Mouse (Mus musculus) MEL (cell line): ENCODE data around the gene Fkrp. TPM values are rescaled to one million over a fixed set of nuclear protein-coding genes. Genes with fewer than 3 reads are reported as not detected.

Experiments used
- DNase-seq: peaks from one replicate; pipeline ENCODE4 v3.0.0; 2011; ENCODE audit warnings: low read depth, low spot score
- H3K27ac ChIP-seq: 2 replicates; pipeline ENCODE4 v1.5.1; 2012; ENCODE audit warnings: low read depth, mild to moderate bottlenecking, control low read depth, low read length, moderate library complexity; ENCODE audit not compliant: control insufficient read depth
- H3K27me3 ChIP-seq, 2 experiments: fragments of 150-350 bp in 1 of 2; sonication (generic) in 1 of 2; 2 replicates each; pipeline ENCODE4 v1.6.1; 2012; ENCODE audit warnings: low read length in 2 of 2, mild to moderate bottlenecking in 2 of 2, improper control_type of control experiment in 1 of 2, moderate library complexity in 1 of 2; ENCODE audit not compliant: insufficient read depth in 2 of 2, control insufficient read depth in 1 of 2
- H3K36me3 ChIP-seq, 2 experiments: 2 replicates each; pipeline ENCODE4 v1.6.1; 2012 to 2014; ENCODE audit warnings: low read length in 2 of 2, improper control_type of control experiment in 1 of 2, inconsistent platforms in 1 of 2, mild to moderate bottlenecking in 1 of 2; ENCODE audit not compliant: insufficient read depth in 2 of 2, control insufficient read depth in 1 of 2
- H3K4me1 ChIP-seq, 2 experiments: fragments of 150-350 bp in 1 of 2; sonication (generic) in 1 of 2; 2 replicates each; pipeline ENCODE4 v1.6.1; 2012; ENCODE audit warnings: low read length in 2 of 2, improper control_type of control experiment in 1 of 2, mild to moderate bottlenecking in 1 of 2; ENCODE audit not compliant: insufficient read depth in 2 of 2, control insufficient read depth in 1 of 2
- H3K4me3 ChIP-seq, 2 experiments: fragments of 150-350 bp in 1 of 2; sonication (generic) in 1 of 2; 2 replicates each; pipeline ENCODE4 v1.5.1; 2012; ENCODE audit warnings: low read depth in 2 of 2, low read length in 2 of 2, mild to moderate bottlenecking in 2 of 2, moderate library complexity in 2 of 2, control low read depth in 1 of 2, improper control_type of control experiment in 1 of 2; ENCODE audit not compliant: control insufficient read depth in 1 of 2, insufficient read depth in 1 of 2
- H3K79me2 ChIP-seq: 2 replicates; pipeline ENCODE4 v1.6.1; 2012; ENCODE audit warnings: mild to moderate bottlenecking, low read length, moderate library complexity; ENCODE audit not compliant: control insufficient read depth, poor library complexity, insufficient read depth
- H3K9ac ChIP-seq: 2 replicates; pipeline ENCODE4 v1.6.1; 2012; ENCODE audit warnings: low read depth, mild to moderate bottlenecking, control low read depth, low read length, moderate library complexity; ENCODE audit not compliant: control insufficient read depth, poor library complexity, severe bottlenecking
- H3K9me3 ChIP-seq: fragments of 150-350 bp; sonication (generic); replicated peaks from 2 replicates; pipeline ENCODE4 v1.6.1; 2012; ENCODE audit warnings: mild to moderate bottlenecking, low read length, improper control_type of control experiment, moderate library complexity; ENCODE audit not compliant: insufficient read depth
- CHD1 ChIP-seq: IDR thresholded peaks from 2 replicates; pipeline ENCODE4 v1.6.1; 2012; ENCODE audit warnings: low read depth, mild to moderate bottlenecking, inconsistent platforms, low read length, improper control_type of control experiment
- ELF1 ChIP-seq: IDR thresholded peaks from 2 replicates; pipeline ENCODE4 v1.6.1; 2014; ENCODE audit warnings: low read depth, mild to moderate bottlenecking, inconsistent platforms, low read length, improper control_type of control experiment, moderate library complexity
- ETS1 ChIP-seq: IDR thresholded peaks from 2 replicates; pipeline ENCODE4 v1.6.1; 2012; ENCODE audit warnings: low read depth, mild to moderate bottlenecking, inconsistent platforms, low read length, improper control_type of control experiment, moderate library complexity
- GABPA ChIP-seq: IDR thresholded peaks from 2 replicates; pipeline ENCODE4 v1.6.1; 2012; ENCODE audit warnings: low read depth, mild to moderate bottlenecking, inconsistent platforms, low read length, improper control_type of control experiment, moderate library complexity
- GATA1 ChIP-seq: IDR thresholded peaks from 2 replicates; pipeline ENCODE4 v1.6.1; 2011; ENCODE audit warnings: low read depth, low read length, improper control_type of control experiment
- HCFC1 ChIP-seq: IDR thresholded peaks from 2 replicates; pipeline ENCODE4 v1.6.1; 2012; ENCODE audit warnings: low read depth, mild to moderate bottlenecking, inconsistent platforms, low read length, improper control_type of control experiment, moderate library complexity
- KAT2A ChIP-seq: conservative IDR thresholded peaks from 2 replicates; pipeline ENCODE4 v1.6.1; 2012; ENCODE audit warnings: low read depth, low read length, improper control_type of control experiment, inconsistent platforms
- MAX ChIP-seq: IDR thresholded peaks from 2 replicates; pipeline ENCODE4 v1.6.1; 2011; ENCODE audit warnings: low read length, improper control_type of control experiment
- MAZ ChIP-seq: IDR thresholded peaks from 2 replicates; pipeline ENCODE4 v1.6.1; 2012; ENCODE audit warnings: low read depth, mild to moderate bottlenecking, inconsistent platforms, low read length, improper control_type of control experiment
- MEF2A ChIP-seq: IDR thresholded peaks from 2 replicates; pipeline ENCODE4 v1.6.1; 2014; ENCODE audit warnings: low read depth, mild to moderate bottlenecking, inconsistent platforms, low read length, improper control_type of control experiment; ENCODE audit not compliant: poor library complexity, insufficient replicate concordance, severe bottlenecking; ENCODE audit errors: extremely low read depth
- MYB ChIP-seq: IDR thresholded peaks from 2 replicates; pipeline ENCODE4 v1.6.1; 2011; ENCODE audit warnings: mild to moderate bottlenecking, low read depth, low read length, improper control_type of control experiment
- NELFE ChIP-seq: IDR thresholded peaks from 2 replicates; pipeline ENCODE4 v1.6.1; 2011; ENCODE audit warnings: low read depth, low read length, improper control_type of control experiment
- POLR2A ChIP-seq, 2 experiments: IDR thresholded peaks; 2 replicates each; pipeline ENCODE4 v1.6.1; 2011 to 2012; ENCODE audit warnings: low read length in 2 of 2, mild to moderate bottlenecking in 2 of 2, control low read depth in 1 of 2, improper control_type of control experiment in 1 of 2, low read depth in 1 of 2, moderate library complexity in 1 of 2; ENCODE audit not compliant: control insufficient read depth in 1 of 2, insufficient read depth in 1 of 2, poor library complexity in 1 of 2
- POLR2AphosphoS2 ChIP-seq: IDR thresholded peaks from 2 replicates; pipeline ENCODE4 v1.6.1; 2011; ENCODE audit warnings: low read length, improper control_type of control experiment
- RAD21 ChIP-seq: IDR thresholded peaks from 2 replicates; pipeline ENCODE4 v1.6.1; 2011; ENCODE audit warnings: mild to moderate bottlenecking, low read depth, low read length, improper control_type of control experiment
- SIN3A ChIP-seq: IDR thresholded peaks from 2 replicates; pipeline ENCODE4 v1.6.1; 2012; ENCODE audit warnings: low read length, improper control_type of control experiment, inconsistent platforms
- TBP ChIP-seq: IDR thresholded peaks from 2 replicates; pipeline ENCODE4 v1.8.0; 2011; ENCODE audit warnings: low read depth, low read length, improper control_type of control experiment
- USF1 ChIP-seq: IDR thresholded peaks from 2 replicates; pipeline ENCODE4 v1.6.1; 2014; ENCODE audit warnings: low read depth, mild to moderate bottlenecking, inconsistent platforms, low read length, improper control_type of control experiment, moderate library complexity
- ZC3H11A ChIP-seq: IDR thresholded peaks from 2 replicates; pipeline ENCODE4 v1.6.1; 2012; ENCODE audit warnings: low read depth, mild to moderate bottlenecking, inconsistent platforms, low read length, improper control_type of control experiment
- ZMIZ1 ChIP-seq: IDR thresholded peaks from 2 replicates; pipeline ENCODE4 v1.6.1; 2012; ENCODE audit warnings: low read depth, mild to moderate bottlenecking, inconsistent platforms, low read length, improper control_type of control experiment, moderate library complexity
- ZNF384 ChIP-seq: IDR thresholded peaks from 2 replicates; pipeline ENCODE4 v1.6.1; 2012; ENCODE audit warnings: low read depth, mild to moderate bottlenecking, inconsistent platforms, low read length, improper control_type of control experiment
- polyA plus RNA-seq, 2 experiments: library from polyadenylated mRNA; stranded (reverse) in 1 of 2; unstranded in 1 of 2; fragments of >175 nt in 1 of 2; fragments of >200 nt in 1 of 2; gene quantifications; 2 replicates each; pipeline versions ENCODE4 v1.2.1 to v1.2.4; 2012; ENCODE audit warnings: low replicate concordance in 2 of 2, low read depth in 1 of 2; ENCODE audit not compliant: insufficient read length in 2 of 2, insufficient read depth in 1 of 2, missing spikeins in 1 of 2
- total RNA-seq: library from RNA; depleted of rRNA; stranded (reverse); fragments of 300-350 nt; gene quantifications from 2 replicates; pipeline ENCODE4 v1.2.3, GENCODE M21; 2012

Fkrp gene
- total and polyA plus RNA-seq, 3 experiments = 15.9 to 19.2 TPM; not detected in 1

- Histone ChIP-seq H3K27ac (no peak overlapping the region; the same call in 1 of the 2 replicates), H3K4me1 (peaks cover 0 to 5% of the 10 kb centered on the region in 2 experiments; a peak in 3 of 4 replicates), H3K9me3 (no peaks in the 10 kb centered on the region), H3K79me2 (peaks cover 5% of the 10 kb centered on the region; the same call in 1 of the 2 replicates), H3K27me3 (no peaks in the 10 kb centered on the region), H3K4me3 (peak overlapping the region; percentile 72 to 100), H3K36me3 (0 out of 4 replicates have a peak, but pooled peaks cover 0 to 2% of the 10 kb centered on the region in 2 experiments), H3K9ac (peak overlapping the region; percentile 81)
- peak; percentile 32 for DNase-seq
- TF ChIP-seq ZNF384 (peak; percentile 45; the same call in 1 of the 2 replicates), NELFE (peak; percentile 25; the same call in 1 of the 2 replicates), MEF2A (no peak), KAT2A (no peak), CHD1 (no peak), POLR2A (IDR thresholded peaks at IDR 0.05; ENCODE audit: control insufficient read depth in 1 of 2, insufficient read depth in 1 of 2, low read depth in 1 of 2, low read length in 2 of 2, poor library complexity in 1 of 2) (no peak), ZMIZ1 (no peak), ZC3H11A (no peak), MYB (no peak)
Measured at GRCm38 (mm10) chr7:16844696-16845071, 28.2 kb upstream of the Fkrp start.

- DNase-seq = peak; percentile 49
- H3K36me3 ChIP-seq = 0 out of 4 replicates have a peak, but pooled peaks cover 0 to 2% of the 10 kb centered on the region in 2 experiments
- H3K9ac ChIP-seq = peak overlapping the region; percentile 81
- peak overlapping the region; percentile 72 to 100 for H3K4me3 ChIP-seq
- peaks cover 5% of the 10 kb centered on the region; the same call in 1 of the 2 replicates for H3K79me2 ChIP-seq
- no peaks in the 10 kb centered on the region for H3K9me3 ChIP-seq
- peak overlapping the region; percentile 48 for H3K27ac ChIP-seq
- H3K4me1 ChIP-seq = peaks cover 0 to 5% of the 10 kb centered on the region in 2 experiments; a peak in 3 of 4 replicates
- TF ChIP-seq SIN3A (0 out of 2 replicates have a peak, but pooled peaks have one; percentile 0), POLR2A (IDR thresholded peaks at IDR 0.05; ENCODE audit: control insufficient read depth in 1 of 2, insufficient read depth in 1 of 2, low read depth in 1 of 2, low read length in 2 of 2, poor library complexity in 1 of 2) (no peak), ETS1 (0 out of 2 replicates have a peak, but pooled peaks have one; percentile 8)
- H3K27me3 ChIP-seq = no peaks in the 10 kb centered on the region
Measured at GRCm38 (mm10) chr7:16843441-16844171, 27.1 kb upstream of the Fkrp start.

- Histone ChIP-seq H3K9me3 (no peaks in the 10 kb centered on the region), H3K79me2 (peaks cover 5% of the 10 kb centered on the region; the same call in 1 of the 2 replicates), H3K4me3 (peak within 1 kb of the TSS; percentile 72 to 100), H3K27ac (peak within 1 kb of the TSS; percentile 48), H3K27me3 (no peaks in the 10 kb centered on the region), H3K4me1 (peaks cover 0 to 5% of the 10 kb centered on the region in 2 experiments; a peak in 3 of 4 replicates), H3K9ac (peak within 1 kb of the TSS; percentile 81), H3K36me3 (0 out of 4 replicates have a peak, but pooled peaks cover 0 to 2% of the 10 kb centered on the region in 2 experiments)
- peak; percentile 87 for DNase-seq
- TF ChIP-seq RAD21 = no peak
- TF ChIP-seq ZNF384 = no peak
- TF ChIP-seq GABPA = no peak
- peak; percentile 5; the same call in 1 of the 2 replicates for TF ChIP-seq ETS1
- peak; percentile 22; the same call in 1 of the 2 replicates for TF ChIP-seq NELFE
- no peak for TF ChIP-seq MAX
- no peak for TF ChIP-seq MYB
- peak; percentile 68 for TF ChIP-seq ELF1
- TF ChIP-seq SIN3A = peak; percentile 51; the same call in 1 of the 2 replicates
- no peak for TF ChIP-seq TBP
- TF ChIP-seq GATA1 = no peak
- peak; percentile 65 for TF ChIP-seq HCFC1
- TF ChIP-seq MAZ = 0 out of 2 replicates have a peak, but pooled peaks have one; percentile 6
- TF ChIP-seq USF1 = peak; percentile 7; the same call in 1 of the 2 replicates
- no peak for TF ChIP-seq ZC3H11A
- peak; percentile 62 for TF ChIP-seq POLR2AphosphoS2
- peak; percentile 48 to 55; a peak in 3 of 4 replicates for TF ChIP-seq POLR2A (IDR thresholded peaks at IDR 0.05; ENCODE audit: control insufficient read depth in 1 of 2, insufficient read depth in 1 of 2, low read depth in 1 of 2, low read length in 2 of 2, poor library complexity in 1 of 2)
- TF ChIP-seq ZMIZ1 = 0 out of 2 replicates have a peak, but pooled peaks have one; percentile 40
- TF ChIP-seq CHD1 = no peak
- no peak for TF ChIP-seq KAT2A
Measured at GRCm38 (mm10) chr7:16842645-16843063, 26.1 kb upstream of the Fkrp start, which contains the start of gene Prkd2. Gene Prkd2, plus strand, starts transcription at chr7:16842902.
